Mouse (Mus musculus) cerebellum, adult 11 months (tissue): ENCODE results near the gene Fgf10.

Source experiments
- DNase-seq: peaks from one replicate; pipeline ENCODE4 v3.0.0; 2022

Fgf10 gene

DNA sequence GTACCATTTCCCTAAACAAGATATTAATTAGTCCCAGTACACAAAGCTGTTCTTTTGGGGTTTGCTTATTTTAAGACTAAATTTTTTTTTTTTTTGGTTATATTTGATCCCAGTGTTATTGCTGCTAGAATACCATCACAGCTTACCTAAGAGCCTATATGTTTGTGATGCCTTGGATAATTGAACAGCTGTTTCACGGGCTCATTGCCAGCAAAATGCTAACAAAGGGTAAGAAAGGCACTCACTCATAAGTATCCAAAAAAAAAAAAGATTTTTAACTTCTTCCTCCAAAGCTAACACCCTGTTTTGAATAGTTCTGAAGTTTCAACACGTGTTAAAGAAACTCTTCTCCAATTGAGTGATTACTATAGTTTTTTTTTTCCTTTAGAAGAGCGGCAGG lies 48.8 kb downstream of the Fgf10 start:
- no peak for DNase-seq

DNA sequence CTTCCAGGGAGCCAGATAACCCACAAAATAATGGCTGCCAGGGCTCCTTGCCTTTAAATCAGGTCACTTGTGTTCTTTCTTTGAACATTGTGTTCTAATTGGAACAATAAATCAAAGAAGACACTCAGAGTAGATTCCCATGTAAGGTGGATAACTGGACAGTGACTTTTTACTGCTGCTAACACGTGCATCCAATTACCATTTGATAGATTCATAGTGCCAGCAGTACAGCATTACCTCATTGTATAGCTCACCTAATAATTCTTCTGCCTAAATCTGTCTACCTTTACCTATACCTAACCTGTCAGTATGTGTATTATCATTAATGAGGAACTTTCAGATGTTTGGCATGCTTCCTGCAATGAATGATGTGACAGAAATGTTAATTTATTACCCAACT lies 52.1 kb downstream of the Fgf10 start:
- no peak for DNase-seq

DNA sequence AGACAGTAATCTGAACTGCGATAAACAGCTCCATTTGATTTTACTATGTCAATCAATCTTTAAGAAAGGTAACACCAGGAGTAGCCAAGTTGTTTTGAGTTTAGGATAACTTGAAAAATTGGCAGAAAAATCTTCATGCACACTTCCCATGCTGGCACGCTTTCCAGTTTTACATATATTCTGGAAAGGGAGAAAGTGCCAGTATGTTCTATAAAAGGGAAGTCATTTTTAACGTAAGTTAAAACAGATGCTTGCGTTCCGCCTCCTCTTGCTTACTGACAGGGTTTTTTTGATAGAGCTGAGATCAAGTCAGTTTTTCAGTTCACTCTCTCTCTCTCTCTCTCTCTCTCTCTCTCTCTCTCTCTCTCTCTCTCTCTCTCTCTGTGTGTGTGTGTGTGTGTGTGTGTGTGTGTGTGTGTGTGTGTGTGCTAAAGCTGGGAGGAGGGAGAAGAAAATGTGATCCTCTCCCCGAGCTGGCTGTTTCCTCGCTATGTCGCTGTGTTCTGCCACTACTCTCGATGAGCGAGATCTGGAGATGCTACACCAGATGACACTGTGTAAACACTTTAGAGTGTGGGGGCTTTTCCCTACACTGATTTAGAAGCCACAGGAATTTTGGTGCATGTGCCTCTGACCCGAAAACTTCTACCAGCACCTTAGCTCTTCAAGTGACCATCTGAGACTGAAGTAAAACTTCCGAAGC lies 62.4 kb downstream of the Fgf10 start:
- DNase-seq, result no peak

DNA sequence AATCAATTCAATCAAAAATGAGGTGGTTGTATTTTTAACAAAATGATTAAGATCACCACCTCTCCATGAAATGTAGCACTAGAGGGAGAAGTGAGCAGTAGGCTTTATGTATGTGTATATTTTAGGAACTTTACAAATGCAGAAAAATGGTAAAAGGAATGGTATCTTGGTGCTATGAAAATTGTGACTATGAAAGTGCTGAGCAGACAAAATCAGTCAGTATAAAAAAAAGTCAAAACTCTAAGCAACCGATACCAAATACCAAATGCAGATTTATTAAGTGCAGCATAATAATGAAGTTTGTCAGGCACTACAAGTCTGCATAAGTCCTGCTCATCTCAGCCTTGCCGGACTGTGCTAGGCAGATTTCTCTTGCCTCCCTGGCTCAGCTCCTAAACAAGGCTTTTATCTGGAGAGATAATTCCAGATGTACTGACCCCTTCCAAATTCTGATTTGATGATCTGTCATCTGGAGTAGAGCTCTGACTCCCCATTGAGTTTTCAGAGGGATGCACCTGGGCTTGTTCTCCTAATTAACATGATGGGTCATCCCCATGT lies 70.3 kb downstream of the Fgf10 start:
- DNase-seq, result no peak

DNA sequence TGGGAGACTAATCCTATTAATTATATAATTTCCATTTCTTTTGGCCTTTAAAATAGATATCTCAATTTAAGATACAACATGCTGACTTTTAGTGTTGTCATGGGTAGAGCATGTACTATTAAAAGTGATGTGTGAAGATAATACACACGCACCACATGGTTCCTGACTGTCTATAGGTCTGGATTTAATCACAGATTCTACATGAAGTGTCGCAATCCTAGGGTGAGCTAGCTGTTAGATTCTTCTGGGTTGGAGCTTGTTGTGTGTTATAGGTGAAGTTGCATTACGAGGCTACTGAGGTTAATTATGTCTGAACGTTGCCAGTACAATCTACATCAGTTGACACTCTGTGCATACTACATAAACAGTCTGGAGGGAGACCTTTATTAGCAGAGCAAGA lies 73.2 kb downstream of the Fgf10 start:
- DNase-seq, result no peak

DNA sequence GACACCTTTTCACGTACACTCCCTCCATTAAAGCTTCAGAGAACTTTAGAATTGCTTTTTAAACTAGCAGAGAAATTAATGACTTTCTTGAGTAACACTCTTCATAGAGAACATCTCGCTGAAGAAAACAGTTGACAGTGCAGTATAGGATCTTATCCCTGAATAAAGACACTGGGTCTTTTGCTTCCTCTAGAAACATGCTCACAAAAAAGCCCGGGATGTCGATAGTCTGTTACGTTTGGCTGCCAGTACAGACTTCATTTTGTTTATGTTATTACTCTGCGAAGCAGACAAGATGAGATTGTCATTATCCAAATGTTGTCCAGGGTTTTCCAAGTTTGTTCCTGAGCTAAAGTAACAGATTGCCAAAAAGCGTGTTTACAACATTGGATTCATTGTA lies 75.2 kb downstream of the Fgf10 start:
- no peak for DNase-seq

DNA sequence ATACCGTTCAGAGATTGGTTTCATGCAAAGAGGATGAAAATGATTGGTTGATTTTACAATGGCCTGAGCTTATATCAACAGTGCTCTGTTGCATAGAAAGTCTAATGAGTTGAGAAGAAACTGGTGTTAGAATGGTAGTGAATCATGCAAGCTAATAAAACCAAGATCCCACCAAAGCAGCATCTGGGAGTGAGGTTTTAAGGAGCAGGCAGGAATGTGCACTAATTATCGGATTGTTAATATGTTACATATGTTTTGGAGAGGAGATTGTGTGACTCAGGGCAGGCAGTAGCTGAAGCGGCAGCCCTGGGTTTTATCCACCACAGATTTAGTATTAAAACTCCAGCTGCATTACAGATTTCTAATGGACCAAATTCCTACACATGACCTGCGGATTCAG lies 76.8 kb downstream of the Fgf10 start:
- no peak for DNase-seq

DNA sequence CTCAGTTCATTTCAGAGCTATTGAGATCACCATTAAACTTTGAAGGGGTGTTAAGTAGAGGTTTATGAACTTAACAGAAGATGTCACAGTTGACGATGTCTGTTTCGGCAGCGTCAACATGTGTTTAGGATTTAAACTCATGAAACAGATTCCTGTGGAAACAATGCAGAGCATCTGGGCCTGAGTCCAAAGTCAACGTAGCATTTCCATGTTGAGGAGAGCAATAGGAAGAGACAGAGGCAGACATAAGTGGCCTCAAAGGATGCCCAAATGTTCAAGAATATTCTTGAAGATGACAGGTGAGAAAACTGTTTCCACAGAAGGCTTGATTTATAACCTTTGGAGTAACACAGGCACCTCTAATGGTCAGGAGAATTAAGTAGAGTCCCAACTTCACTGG lies 84.4 kb downstream of the Fgf10 start:
- DNase-seq, result no peak

DNA sequence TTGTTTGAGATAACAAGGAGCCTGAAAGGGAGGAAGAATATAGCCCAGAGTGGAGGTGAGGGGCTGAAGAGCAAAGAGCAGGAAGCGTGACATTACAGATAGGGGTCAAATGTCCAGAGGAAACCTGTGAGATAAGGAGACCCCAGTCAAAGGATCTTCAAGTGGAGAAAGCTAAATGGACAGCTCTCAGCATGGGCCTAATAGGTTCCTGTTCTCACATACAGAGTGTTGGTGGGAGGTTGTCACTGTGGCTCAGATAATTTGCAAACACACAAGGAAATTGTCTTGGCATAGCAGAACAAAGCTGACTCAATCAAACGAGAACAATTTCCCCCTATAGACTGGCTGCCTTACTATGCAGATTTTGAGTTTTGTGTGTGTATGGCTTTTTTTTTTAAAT lies 89.4 kb downstream of the Fgf10 start:
- DNase-seq, result no peak

DNA sequence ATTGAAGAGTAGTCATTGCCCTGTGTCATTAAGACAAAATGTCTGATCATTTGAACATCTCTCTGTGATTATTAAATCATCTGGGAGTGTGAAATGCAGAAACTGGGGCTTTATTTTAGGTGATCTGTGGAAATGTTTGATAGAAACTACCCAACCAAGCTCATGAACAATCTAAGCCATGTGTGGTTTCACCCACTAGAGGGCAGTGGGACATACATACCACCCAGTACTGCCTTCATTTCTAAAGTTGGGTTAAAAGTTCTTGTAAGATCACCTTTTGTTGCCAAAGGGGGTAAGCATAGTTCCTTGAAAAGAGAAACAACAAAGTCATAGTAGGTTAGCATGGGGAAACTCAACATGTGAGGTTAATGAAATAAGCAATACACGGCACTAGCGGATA lies 93.4 kb downstream of the Fgf10 start:
- DNase-seq, result no peak

DNA sequence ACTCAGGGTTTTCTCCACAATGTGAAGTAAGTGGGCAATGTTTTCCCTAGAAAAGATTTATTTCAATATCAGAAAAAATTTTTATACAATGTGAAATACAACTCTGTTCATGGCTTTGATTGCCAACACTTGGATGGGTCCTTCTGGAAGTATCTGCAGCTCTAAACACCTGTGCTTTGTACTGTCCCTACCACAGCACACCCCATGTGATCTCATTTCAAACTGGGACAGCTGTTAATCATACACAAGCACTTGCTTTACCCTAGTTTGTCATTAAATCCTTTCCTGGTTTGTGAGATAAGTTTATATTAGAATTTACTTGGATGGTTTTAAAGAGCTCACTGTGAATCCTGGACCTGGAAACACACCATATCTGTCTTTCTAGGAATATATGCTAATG lies 102.6 kb downstream of the Fgf10 start:
- no peak for DNase-seq

DNA sequence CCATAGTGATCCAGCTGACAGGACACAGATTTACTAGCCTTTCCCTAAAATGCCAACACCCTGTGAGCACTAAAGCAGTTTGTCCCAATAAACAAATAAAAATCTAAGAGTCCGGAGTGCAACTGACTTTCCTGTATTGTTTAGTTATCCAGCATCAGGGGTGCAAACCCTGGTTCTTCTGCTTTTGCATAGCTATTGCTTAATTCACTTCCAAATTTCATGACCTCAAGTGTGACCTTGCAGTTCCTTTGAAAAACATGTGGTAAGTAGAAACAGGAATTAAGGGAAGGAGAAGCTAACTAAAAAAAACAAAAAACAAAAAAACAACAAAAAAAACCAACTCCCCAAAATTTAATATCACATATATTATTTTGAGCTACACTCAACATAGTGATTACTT lies 105.6 kb downstream of the Fgf10 start:
- DNase-seq, result no peak

DNA sequence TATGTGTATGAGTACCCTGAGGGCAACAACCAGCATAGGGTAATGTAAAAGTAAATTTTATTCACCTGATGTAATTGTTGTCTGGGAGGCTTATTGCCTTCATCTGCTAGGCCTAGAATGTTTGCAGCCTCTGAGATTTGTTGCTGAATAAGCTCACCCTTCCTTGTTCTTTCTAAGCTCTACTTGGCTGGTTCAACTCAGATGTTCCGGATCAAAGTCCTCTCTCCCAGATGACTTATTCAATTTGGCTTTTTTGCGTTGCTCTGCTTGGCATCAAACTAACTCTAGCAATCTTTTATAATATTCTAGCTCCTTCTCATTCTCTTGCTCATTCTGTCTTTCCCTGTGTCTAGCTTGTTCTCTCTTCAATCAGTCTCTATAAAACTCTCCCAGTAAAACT lies 109.6 kb downstream of the Fgf10 start:
- no peak for DNase-seq

DNA sequence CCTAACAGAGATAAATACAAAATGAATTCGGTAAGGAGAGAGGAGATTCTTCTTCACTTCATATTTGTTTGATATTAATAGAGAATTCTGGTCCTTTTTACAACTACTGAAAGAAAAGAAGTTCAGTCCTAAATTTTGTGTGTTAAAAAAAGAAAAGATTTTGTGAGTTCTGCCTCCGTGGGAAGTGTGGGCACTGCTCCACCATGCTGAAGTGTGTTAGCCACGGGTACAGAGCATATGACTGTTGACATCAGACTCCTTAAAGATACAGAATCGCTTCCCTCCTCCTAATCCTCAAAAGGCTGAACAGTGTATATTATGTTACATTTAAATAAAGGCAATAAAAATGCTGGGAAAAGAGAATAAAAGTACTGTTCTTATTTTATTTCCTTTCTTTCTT lies 122.2 kb downstream of the Fgf10 start:
- DNase-seq, result no peak

DNA sequence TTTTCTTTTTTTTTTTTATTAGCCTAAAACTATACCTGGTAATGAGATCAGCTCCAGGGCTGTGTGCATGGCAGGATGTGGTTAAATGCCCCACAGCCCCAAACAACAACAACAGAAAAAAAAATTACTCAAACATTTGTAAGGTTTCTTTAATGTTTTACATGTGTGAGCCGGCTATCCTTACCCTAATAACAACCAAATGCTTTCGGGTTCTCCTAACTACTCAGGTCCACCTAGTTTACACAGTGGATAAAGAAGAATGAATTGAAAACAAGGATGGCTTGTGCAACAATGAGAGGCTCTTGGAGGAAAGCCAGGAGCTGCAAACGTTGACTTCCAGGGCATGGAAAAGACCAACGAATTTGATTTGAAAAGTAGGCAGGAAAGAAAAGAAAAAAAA lies 122.6 kb downstream of the Fgf10 start:
- no peak for DNase-seq

DNA sequence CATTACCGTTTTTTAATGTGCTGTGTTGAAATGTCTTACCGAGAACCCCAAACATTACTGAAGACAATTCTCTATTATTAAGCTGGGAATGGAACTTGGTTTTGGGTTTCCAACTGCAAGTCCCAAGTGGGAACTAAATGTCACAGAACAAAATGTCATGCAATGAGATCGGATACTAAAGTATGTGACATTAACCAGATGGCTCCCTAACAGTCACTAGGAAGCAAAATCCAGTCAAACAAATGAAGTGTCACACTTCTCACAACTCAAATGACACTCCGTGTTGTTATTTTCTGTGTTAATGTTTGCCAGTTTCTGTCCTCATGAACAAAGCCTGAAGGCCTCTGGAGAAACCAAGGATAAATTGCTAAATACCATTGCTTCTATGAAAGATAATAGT lies 130.6 kb downstream of the Fgf10 start:
- no peak for DNase-seq

DNA sequence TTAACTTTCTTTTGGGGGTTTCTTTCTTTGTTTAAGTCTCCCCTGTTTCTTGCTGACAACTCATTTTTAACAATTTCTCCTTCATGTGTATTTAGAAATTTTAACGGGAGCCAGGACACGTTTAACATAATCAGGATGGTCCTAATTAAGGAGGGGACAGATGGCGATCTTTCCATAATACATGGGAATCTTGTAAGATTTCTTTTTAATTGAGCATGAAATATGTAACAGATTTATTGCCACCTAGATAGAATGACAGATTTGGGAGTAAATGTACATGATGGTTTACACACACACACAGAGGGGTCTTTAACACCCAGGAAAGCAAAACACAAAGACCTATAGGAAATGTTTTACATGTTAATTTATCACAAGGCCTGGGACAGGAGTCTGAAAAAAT lies 137.1 kb downstream of the Fgf10 start:
- no peak for DNase-seq

DNA sequence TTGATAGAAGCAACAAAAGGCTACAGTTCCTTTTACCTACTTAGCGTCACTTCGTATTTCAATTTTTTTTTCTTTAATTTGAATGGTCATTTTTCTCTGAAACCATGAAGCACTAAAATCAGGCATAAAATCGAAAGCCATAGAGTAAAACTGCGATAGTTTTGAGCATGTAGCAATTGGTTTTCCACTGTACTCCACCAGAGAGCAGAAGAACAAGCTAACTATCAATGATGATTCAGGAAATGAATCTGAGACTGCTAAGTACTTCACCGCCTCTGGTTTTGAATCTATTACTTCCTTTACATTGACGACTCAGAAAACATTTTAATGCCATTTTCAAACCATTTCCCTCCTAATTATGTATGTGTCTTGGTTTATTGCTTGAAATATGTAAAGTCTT lies 150.2 kb downstream of the Fgf10 start:
- DNase-seq, result no peak

DNA sequence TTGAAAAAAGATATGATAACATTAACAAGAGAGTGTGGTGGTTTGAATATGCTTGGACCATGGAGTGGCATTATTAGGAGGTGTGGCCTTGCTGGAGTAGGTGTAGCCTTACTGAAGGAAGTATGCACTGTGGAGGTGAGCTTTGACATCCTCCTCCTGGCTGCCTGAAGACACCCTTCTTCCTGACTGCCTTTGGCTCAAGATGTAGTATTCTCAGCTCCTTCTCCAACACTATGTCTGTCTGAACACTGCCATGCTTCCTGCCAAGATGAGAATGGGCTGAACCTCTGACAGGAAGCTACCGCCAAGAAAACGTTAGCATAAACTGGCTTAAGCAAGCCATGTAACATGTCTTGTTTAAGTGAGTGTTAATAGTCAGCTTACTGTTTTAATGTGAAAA lies 153.5 kb downstream of the Fgf10 start:
- DNase-seq, result no peak

DNA sequence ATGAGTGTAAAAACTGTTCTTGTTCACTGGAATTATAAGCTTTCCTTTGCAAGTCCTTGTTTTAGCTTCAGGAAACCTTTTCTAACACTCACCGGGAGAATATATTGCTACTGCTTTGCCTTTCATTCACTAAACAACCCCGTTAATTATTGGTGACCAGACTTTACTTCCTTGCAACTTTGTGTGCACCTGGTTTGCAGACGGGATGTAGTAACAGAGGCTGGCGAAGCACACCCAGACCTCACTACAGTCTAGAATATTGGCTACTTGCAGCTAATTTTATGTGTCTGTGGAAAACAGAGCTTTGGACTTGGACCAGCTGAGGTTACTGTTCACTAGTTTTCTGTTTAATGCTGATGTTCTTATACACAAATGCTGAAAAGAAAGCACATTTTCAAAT lies 155.5 kb downstream of the Fgf10 start:
- DNase-seq, result no peak

DNA sequence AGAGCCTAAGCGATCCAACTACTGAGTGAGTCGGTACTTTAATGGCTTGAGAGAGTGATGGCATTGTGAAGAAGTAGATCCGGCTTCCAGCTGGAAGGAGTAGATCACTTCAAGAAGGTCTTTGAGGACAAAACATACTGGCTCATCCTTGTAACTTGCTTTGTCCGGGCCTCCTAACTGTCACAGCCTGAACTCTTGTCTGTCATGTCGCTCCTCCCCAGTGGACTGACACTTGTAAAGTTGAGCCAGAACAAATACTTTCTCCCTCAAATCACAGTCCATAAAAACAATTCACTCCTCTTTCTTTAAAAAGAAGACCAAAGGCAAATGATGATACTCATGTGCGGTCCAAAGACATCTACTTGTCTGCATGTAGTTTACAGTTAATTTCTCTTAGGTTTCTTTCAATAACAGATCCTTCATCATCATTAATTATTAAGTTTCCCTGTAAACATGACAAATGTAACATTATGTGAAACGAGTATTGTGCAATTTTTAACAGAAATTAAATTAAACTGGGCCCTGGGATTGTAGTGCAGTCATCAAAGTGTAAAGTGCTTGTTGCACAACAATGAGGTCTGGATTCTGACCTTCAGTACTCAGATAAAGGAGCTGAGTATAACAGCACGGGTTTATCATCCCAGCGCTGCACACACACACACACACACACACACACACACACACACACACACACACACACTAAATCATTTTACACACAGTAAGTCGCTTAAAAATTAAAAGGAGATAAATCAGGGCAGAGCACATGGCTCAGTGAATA lies 159.2 kb downstream of the Fgf10 start:
- DNase-seq, result no peak

DNA sequence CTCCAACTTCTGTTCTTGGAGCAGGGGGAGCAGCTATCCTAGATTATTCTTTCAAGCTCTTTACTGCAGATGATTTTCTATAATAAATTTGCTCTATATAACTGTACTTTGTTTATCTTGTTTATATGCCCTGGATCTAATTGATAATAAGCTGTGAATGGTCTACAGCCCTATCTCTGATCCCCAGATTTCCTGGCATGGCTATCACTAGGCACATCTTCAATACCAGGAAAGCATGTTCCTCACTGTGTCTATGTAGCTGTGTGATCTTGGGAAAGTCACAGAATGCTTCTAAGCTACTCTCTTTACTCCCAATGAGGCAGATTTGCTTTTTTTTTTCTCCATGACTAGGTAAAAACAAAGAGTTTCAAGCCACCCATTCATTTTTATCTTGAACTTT lies 164.4 kb downstream of the Fgf10 start:
- no peak for DNase-seq

DNA sequence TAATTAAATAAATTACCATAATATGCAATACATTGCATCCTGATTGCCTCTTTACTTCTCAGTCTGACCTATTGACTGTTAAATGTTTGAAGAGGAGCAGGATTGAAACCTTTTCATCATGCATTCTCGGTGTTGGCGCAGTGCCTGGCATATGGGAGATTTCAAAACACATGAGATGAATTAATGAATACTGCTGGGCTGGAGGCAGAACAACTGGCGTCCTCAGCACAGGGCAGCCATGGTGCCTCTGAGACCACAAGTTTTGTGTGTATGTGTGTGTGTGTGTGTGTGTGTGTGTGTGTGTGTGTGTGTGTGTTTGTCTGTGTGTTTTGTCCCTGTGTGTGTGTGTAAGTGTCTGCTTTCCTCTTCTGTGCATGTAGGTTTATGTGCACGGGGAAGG lies 165.5 kb downstream of the Fgf10 start:
- no peak for DNase-seq
